Mouse (Mus musculus): ENCODE data around the gene Strip2. TPM values are rescaled to one million over a fixed set of nuclear protein-coding genes. Genes with fewer than 3 reads are reported as not detected.

Gene Strip2
- total and polyA plus RNA-seq, 3 experiments: 0.12 to 0.39 TPM; not detected in 1

DNA sequence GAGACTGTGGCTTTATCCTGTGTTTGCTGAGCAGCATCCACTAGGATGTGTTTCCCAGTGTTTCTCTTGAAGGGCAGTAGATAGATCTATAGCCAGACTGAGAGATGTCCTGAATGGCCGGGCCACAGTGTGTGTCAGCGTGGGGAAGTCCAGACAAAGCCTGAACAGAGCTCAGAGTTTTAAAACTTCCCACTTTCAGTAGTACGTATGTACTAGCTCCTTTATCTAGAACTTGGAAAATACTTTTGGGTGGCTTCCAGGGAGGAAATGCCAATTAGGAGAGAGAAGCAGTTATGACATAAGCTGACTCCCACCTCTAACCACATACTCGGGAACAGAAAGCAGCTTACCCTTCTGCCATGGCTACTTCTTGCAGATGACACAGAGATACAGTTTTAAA is 23.6 kb downstream of the Strip2 start:
- H3K4me1 ChIP-seq (ENCODE audit: control insufficient read depth in 1 of 2, insufficient read depth in 2 of 2, low read length in 2 of 2): peaks cover 0 to 5% of the 10 kb centered on the region in 2 experiments; a peak in 1 of 4 replicates
- DNase-seq (ENCODE audit: low read depth, low spot score): peak; percentile 25
- H3K27ac ChIP-seq (ENCODE audit: control insufficient read depth, low read depth, low read length): no peak overlapping the region
- TF ChIP-seq MAFK (IDR thresholded peaks at IDR 0.05; ENCODE audit: borderline replicate concordance, low read depth, low read length): no peak
- no peaks in the 10 kb centered on the region for H3K79me2 ChIP-seq (ENCODE audit: control insufficient read depth, insufficient read depth, low read length, poor library complexity)
- no peaks in the 10 kb centered on the region for H3K27me3 ChIP-seq (ENCODE audit: control insufficient read depth in 1 of 2, insufficient read depth in 2 of 2, low read length in 2 of 2)
- H3K9me3 ChIP-seq (replicated peaks; ENCODE audit: insufficient read depth, low read length): no peaks in the 10 kb centered on the region
- no peak overlapping the region for H3K9ac ChIP-seq (ENCODE audit: control insufficient read depth, low read depth, low read length, poor library complexity, severe bottlenecking)
- H3K36me3 ChIP-seq (ENCODE audit: control insufficient read depth in 1 of 2, insufficient read depth in 2 of 2, low read length in 2 of 2): peaks cover 0 to 5% of the 10 kb centered on the region in 2 experiments; a peak in 2 of 4 replicates
- no peak overlapping the region for H3K4me3 ChIP-seq (ENCODE audit: control insufficient read depth in 1 of 2, insufficient read depth in 1 of 2, low read depth in 2 of 2, low read length in 2 of 2)

DNA sequence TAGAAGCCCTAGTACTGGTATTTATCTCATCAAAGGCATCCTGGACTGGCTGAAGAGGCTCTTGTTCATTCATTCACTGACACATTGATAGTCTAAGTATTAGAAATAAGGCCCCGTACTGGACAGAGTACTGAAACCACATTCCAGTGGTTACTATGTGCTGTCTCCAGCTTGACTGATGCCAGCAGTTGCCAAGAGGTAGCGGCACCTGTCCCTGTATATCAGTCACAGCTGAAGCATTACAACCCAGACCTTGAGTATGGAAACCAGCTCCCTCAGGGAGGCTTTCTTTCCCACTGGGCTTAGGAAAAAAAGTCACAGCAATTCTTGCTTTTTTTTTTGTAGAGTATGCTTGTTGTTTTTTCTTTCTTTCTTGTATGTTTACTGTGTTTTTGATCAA is 24.2 kb downstream of the Strip2 start:
- H3K27ac ChIP-seq (ENCODE audit: control insufficient read depth, low read depth, low read length): no peak overlapping the region
- H3K27me3 ChIP-seq (ENCODE audit: control insufficient read depth in 1 of 2, insufficient read depth in 2 of 2, low read length in 2 of 2): no peaks in the 10 kb centered on the region
- H3K9ac ChIP-seq (ENCODE audit: control insufficient read depth, low read depth, low read length, poor library complexity, severe bottlenecking): no peak overlapping the region
- peaks cover 0 to 5% of the 10 kb centered on the region in 2 experiments; a peak in 1 of 4 replicates for H3K4me1 ChIP-seq (ENCODE audit: control insufficient read depth in 1 of 2, insufficient read depth in 2 of 2, low read length in 2 of 2)
- H3K4me3 ChIP-seq (ENCODE audit: control insufficient read depth in 1 of 2, insufficient read depth in 1 of 2, low read depth in 2 of 2, low read length in 2 of 2): no peak overlapping the region
- DNase-seq (ENCODE audit: low read depth, low spot score): no peak
- peaks cover 0 to 5% of the 10 kb centered on the region in 2 experiments; a peak in 2 of 4 replicates for H3K36me3 ChIP-seq (ENCODE audit: control insufficient read depth in 1 of 2, insufficient read depth in 2 of 2, low read length in 2 of 2)
- no peaks in the 10 kb centered on the region for H3K79me2 ChIP-seq (ENCODE audit: control insufficient read depth, insufficient read depth, low read length, poor library complexity)
- no peaks in the 10 kb centered on the region for H3K9me3 ChIP-seq (replicated peaks; ENCODE audit: insufficient read depth, low read length)
- TF ChIP-seq MAZ (IDR thresholded peaks at IDR 0.05; ENCODE audit: low read depth, low read length) (no peak), ZMIZ1 (IDR thresholded peaks at IDR 0.05; ENCODE audit: low read depth, low read length) (no peak), USF2 (IDR thresholded peaks at IDR 0.05; ENCODE audit: borderline replicate concordance in 1 of 2, insufficient read depth in 1 of 2, low read depth in 1 of 2, low read length in 2 of 2) (no peak), MYB (IDR thresholded peaks at IDR 0.05; ENCODE audit: low read depth, low read length) (no peak), POLR2A (IDR thresholded peaks at IDR 0.05; ENCODE audit: control insufficient read depth in 1 of 2, insufficient read depth in 1 of 2, low read depth in 1 of 2, low read length in 2 of 2, poor library complexity in 1 of 2) (no peak), MEF2A (IDR thresholded peaks at IDR 0.05; ENCODE audit: extremely low read depth, insufficient replicate concordance, low read depth, low read length, poor library complexity, severe bottlenecking) (no peak), CHD1 (IDR thresholded peaks at IDR 0.05; ENCODE audit: low read depth, low read length) (no peak), JUND (IDR thresholded peaks at IDR 0.05; ENCODE audit: low read depth, low read length) (no peak)

DNA sequence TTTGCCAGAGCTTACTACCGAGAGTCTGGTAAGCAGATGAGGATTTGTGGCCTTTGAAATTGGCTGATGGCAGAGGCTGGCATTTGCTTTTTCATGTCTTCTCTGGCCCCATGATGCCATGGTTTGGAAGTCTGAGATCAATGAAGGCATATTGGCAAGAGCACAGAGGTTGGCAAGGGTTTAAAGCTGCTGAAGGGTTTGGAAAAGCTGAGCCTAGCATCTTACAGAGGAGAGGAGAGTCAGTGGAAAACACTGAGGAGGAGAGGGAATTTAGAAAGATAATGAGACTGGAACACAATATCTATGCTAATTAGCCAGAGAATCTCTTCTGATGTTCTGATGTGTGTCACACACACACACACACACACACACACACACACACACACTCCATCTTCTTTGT is 27.7 kb downstream of the Strip2 start:
- TF ChIP-seq KAT2A (conservative IDR thresholded peaks at IDR 0.05; ENCODE audit: low read depth, low read length) (no peak), MYB (IDR thresholded peaks at IDR 0.05; ENCODE audit: low read depth, low read length) (no peak), ZNF384 (IDR thresholded peaks at IDR 0.05; ENCODE audit: low read depth, low read length) (no peak), CTCF (IDR thresholded peaks at IDR 0.05 in 2 of 3, conservative IDR thresholded peaks at IDR 0.05 in 1 of 3; ENCODE audit: control insufficient read depth in 1 of 3, insufficient read depth in 1 of 3, low read depth in 2 of 3, low read length in 3 of 3, poor library complexity in 1 of 3, severe bottlenecking in 1 of 3) (no peak), POLR2AphosphoS5 (IDR thresholded peaks at IDR 0.05; ENCODE audit: borderline replicate concordance, low read depth, low read length) (no peak), MAZ (IDR thresholded peaks at IDR 0.05; ENCODE audit: low read depth, low read length) (no peak), MYC (IDR thresholded peaks at IDR 0.05; ENCODE audit: low read depth, low read length) (no peak), RAD21 (IDR thresholded peaks at IDR 0.05; ENCODE audit: low read depth, low read length) (no peak), GATA1 (IDR thresholded peaks at IDR 0.05; ENCODE audit: low read depth, low read length) (no peak)
- H3K4me1 ChIP-seq (ENCODE audit: control insufficient read depth in 1 of 2, insufficient read depth in 2 of 2, low read length in 2 of 2): peaks cover 0 to 5% of the 10 kb centered on the region in 2 experiments; a peak in 1 of 4 replicates
- H3K27ac ChIP-seq (ENCODE audit: control insufficient read depth, low read depth, low read length): no peak overlapping the region
- H3K9ac ChIP-seq (ENCODE audit: control insufficient read depth, low read depth, low read length, poor library complexity, severe bottlenecking): no peak overlapping the region
- H3K36me3 ChIP-seq (ENCODE audit: control insufficient read depth in 1 of 2, insufficient read depth in 2 of 2, low read length in 2 of 2): peaks cover 0 to 5% of the 10 kb centered on the region in 2 experiments; a peak in 2 of 4 replicates
- H3K79me2 ChIP-seq (ENCODE audit: control insufficient read depth, insufficient read depth, low read length, poor library complexity): no peaks in the 10 kb centered on the region
- no peaks in the 10 kb centered on the region for H3K27me3 ChIP-seq (ENCODE audit: control insufficient read depth in 1 of 2, insufficient read depth in 2 of 2, low read length in 2 of 2)
- no peak overlapping the region for H3K4me3 ChIP-seq (ENCODE audit: control insufficient read depth in 1 of 2, insufficient read depth in 1 of 2, low read depth in 2 of 2, low read length in 2 of 2)
- DNase-seq (ENCODE audit: low read depth, low spot score): no peak
- no peaks in the 10 kb centered on the region for H3K9me3 ChIP-seq (replicated peaks; ENCODE audit: insufficient read depth, low read length)
